Mouse (Mus musculus) common myeloid progenitor, adult 5-6 weeks (primary cell): ENCODE measurements around the gene Mrps23. TPM values are rescaled to one million over a fixed set of nuclear protein-coding genes. Genes with fewer than 3 reads are reported as not detected.
"Not testable (repeated sequence)": the region's sequence is repeated elsewhere in the genome, so short reads cannot be mapped to it uniquely, and the experiment has no call there.

Experiments used
- ATAC-seq: replicated peaks from 2 replicates; pipeline ENCODE4 v1.8.0; 2016; ENCODE audit warnings: low read depth, mild to moderate bottlenecking, moderate TSS enrichment, inconsistent platforms; ENCODE audit not compliant: poor library complexity, severe bottlenecking
- total RNA-seq: library from RNA; stranded (forward); fragments of 200-1000, 187-1606 nt; gene quantifications from 2 replicates; pipeline ENCODE4 v1.2.3, GENCODE M21; 2017

The Mrps23 gene
- total RNA-seq, 1 experiment from 2014 or later, result 49.4 TPM

DNA sequence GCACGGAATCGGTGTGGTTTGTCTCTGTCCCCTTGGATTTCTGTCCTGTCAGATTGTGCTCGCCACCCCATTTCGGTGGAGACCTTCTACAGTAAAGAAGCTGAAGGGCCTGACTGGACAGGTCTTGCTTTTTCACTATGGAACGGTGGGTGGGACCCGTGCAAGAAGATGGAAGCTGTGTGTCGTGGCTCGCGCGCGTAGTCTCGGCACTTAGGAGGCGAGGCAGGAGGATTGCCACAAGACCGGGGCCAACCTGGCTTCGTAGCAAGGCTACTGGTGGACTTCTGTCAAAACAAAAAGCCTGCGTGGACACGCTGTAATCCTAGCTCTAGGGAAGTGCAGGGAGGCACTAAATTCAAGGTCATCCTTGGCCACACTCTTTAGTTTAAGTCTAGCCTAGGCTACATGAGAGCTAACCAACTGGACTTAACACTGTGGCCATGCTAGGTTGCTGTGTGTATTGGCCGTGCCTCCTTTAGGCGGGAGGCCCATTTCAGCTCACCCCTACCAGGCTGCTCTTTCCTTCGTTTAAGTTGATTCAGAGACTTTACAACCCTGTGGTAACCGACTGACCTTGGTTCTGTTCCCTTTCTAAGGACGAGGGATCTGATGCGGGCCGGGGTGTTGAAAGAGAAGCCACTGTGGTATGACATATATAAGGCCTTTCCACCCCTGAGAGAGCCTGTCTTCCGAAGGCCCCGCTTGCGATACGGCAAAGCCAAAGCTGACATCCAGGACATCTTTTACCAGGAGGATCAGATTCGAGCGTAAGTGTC, 593 bp downstream of the Mrps23 start:
- ATAC-seq, result peak; percentile 39

GRCm38 (mm10) chr11:88206576-88206975, 2.4 kb downstream of the Mrps23 start:
- ATAC-seq, result not testable (repeated sequence)

DNA sequence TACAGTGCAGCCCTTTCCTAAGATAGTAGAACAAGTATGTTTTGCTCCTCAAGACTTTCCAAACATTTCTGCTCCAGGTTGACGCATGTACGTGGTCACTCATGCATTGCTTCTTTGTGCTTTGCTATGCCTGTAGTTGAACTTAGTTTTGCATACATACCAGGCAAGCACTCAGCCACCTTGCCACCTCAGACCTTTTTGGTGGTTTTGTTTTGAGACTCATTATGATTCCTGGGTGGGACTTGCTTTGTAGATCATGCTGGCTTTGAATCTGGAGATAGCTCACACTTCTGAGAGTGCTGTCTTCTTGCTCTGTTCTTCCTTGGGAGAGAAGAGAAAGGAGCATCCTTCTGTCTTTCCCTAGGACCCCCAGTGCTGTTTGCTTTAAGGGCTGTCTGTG, 3.5 kb downstream of the Mrps23 start:
- no peak for ATAC-seq

DNA sequence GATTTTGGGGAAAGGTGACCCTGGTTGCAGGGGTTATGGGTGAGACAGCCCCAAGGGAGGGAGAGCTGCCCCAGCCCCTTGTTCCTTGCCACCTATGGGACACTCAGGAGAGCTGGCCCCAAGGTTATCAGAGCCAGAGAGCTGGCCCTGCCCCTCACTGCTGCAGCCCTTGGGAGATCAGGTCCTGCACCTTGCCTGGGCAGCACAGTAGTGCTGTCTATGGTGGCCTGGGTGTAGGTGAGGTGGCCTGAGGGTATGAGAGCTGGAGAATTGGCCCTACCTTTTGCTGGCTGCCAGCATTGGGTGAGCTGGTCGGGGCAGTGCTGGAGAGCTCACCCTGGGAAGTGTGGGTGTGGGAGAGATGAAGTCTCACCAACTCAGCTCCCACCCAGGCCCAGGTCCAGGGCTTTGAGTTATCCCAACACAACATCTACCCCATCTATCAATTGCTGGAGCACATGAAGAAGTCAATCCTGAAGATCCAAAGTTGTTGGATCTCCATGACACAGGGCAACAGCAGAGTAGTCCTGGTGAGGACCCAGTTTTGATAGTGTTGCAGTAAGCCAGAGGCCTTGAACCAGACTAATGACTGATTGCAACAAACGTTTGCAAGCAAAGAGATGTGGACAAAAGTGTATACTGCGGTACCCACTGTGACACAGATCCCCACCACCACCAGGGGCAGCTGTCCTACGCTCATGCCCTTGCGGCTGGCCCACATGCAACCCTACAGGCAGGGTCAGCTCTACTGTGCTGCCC, 7.8 kb downstream of the Mrps23 start:
- ATAC-seq, result no peak

- no peak for ATAC-seq
These were observed 9.6 kb downstream of the Mrps23 start for GRCm38 (mm10) chr11:88213757-88214156.

- peak; percentile 33; the same call in 1 of the 2 replicates for ATAC-seq
These were observed 11.0 kb downstream of the Mrps23 start for GRCm38 (mm10) chr11:88214881-88215831.

DNA sequence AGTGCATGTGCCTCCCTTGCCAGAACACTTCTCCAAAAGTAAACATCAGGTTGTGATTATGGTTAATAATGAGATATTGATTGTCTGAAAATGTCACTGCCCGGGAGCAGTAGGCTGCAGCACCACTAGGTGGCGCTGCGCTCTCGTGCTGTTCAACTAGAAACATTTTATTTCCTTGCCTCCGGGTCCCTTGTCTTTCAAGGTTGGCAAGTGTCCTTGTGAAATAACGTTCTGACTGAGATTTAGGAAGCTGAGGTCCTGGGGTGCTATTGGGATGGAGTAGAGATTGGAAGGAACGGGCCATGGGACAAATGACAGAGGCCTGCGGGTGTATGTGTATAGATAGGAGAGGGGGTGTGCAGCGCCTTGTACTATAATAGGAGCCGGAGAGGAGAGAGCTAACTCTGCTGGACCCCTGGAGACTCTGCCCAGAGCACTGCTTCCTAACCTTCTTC, 12.1 kb downstream of the Mrps23 start:
- peak; percentile 34 for ATAC-seq

DNA sequence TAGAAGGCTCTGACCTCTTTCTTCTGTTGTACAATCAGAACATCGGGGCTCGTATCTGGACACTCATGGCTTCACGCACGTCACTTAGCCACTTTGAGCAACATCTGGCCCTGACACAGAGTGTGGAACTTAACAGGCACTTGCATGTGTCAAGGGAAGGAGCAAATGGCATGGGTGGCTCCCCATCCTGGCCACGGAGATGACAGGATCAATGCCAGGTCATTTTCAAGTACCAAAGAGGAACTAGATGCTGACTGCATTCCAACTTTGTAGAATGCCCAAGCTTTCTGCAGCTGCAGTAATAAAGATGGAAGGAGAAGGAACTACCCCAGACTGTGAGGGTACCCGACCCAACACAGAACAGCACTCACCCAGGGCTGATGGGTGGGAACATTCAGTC, 14.0 kb downstream of the Mrps23 start:
- no peak for ATAC-seq

DNA sequence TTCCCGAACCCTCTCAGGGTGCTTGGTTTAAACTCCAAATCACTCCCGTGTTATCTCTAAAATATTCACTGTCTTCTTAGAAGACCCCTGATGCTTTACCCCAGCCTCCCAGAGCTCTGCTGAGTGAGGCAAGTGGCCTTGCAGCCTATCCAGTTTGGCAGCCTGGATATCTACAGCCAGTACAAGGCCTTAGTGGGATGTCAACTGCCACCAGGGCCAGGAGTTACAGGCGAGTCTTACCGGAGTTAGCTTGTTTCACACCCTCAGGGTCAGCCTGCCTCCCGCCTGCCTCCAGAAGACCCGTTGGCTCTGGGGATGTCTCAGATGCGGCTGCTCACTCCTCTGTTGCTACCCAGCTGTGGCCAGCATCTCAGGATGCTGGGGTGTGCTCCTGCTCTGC, 14.4 kb downstream of the Mrps23 start:
- no peak for ATAC-seq

GRCm38 (mm10) chr11:88221929-88222475, 17.8 kb downstream of the Mrps23 start:
- ATAC-seq, result no peak

DNA sequence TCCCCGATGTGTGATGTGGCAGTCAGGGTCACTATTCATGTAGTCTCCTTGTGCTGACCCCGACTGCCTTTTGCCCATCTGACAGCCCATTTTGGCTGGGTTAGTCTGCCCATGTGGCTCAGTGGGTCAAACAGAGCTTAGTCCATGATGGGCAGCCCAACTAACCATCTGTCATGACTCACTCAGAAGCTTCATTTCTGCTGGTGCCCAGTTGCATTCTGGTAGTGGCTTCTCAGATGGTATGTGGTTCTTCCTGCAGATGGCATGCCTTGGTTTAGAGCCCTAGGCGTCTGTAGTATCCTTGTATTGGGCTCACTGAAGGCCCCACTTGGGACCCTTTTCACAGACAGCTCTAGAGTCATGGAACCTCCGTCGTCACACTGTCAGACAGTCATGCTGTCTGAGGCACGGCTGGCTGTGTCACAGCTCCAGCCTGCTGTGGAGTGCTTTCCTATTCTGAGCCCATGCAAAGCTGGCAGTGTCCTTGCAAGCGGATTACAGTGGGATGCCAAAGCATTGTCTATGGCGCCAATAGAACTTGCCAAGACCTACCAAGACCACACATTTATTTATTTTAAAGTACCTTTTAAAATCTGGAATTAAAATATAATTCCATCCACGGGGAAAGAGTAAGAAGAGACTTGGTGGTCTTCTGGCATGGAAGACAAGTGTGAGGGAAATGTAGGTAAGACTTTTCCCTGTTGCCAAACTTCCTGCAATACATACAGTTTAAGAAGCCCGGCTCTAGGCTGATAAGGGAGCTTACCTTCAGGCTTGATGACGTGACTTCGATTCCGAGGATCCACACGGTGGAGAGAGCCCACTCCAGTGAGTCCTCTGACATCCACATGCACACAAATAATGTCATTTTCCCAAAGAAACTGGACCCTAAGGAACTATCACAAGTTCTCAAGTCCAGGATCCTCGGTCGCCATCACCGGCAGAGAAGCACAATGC, 23.1 kb downstream of the Mrps23 start:
- ATAC-seq, result no peak

- no peak for ATAC-seq
These were observed 27.1 kb downstream of the Mrps23 start for GRCm38 (mm10) chr11:88231213-88231790.

- peak; percentile 89 for ATAC-seq
These were observed 29.6 kb downstream of the Mrps23 start for GRCm38 (mm10) chr11:88233528-88234427.

- ATAC-seq, result no peak
These were observed 30.6 kb downstream of the Mrps23 start for GRCm38 (mm10) chr11:88234789-88235188.

GRCm38 (mm10) chr11:88235221-88236203, 31.3 kb downstream of the Mrps23 start:
- 0 out of 2 replicates have a peak, but pooled peaks have one; percentile 21 for ATAC-seq

GRCm38 (mm10) chr11:88240275-88240674, 36.1 kb downstream of the Mrps23 start:
- ATAC-seq, result no peak
